Mouse (Mus musculus) liver, embryonic 14.5 days (tissue): ENCODE results near the gene Prpf40a.

ENCODE experiments used
- CTCF ChIP-seq: IDR thresholded peaks from 2 replicates; pipeline ENCODE4 v1.5.1; 2016; ENCODE audit warnings: antibody characterized with exemption, low read depth, control low read depth
- EP300 ChIP-seq: IDR thresholded peaks from 2 replicates; pipeline ENCODE4 v1.6.1; 2016; ENCODE audit warnings: antibody characterized with exemption, low read depth

- TF ChIP-seq EP300 (no peak), CTCF (no peak)
These were observed 85.0 kb downstream of the Prpf40a start for GRCm38 (mm10) chr2:53106056-53106455.
